Mouse (Mus musculus) cerebellum, adult 2 months (tissue): Measurements from ENCODE around the gene Snx8. TPM values are rescaled to one million over a fixed set of nuclear protein-coding genes. Genes with fewer than 3 reads are reported as not detected.

Experiments used
- DNase-seq, 2 experiments: peaks; one replicate each; pipeline ENCODE4 v3.0.0; 2021
- H3K27ac ChIP-seq: fragments of 200-500 bp; 2 replicates; pipeline ENCODE4 v1.5.1; 2012; ENCODE audit warnings: low read length, control low read depth, inconsistent platforms; ENCODE audit not compliant: insufficient read depth
- H3K27me3 ChIP-seq: fragments of 200-500 bp; 2 replicates; pipeline ENCODE4 v1.6.1; 2012; ENCODE audit warnings: inconsistent platforms, mild to moderate bottlenecking, low read length, moderate library complexity; ENCODE audit not compliant: control insufficient read depth, insufficient read depth
- H3K4me1 ChIP-seq: fragments of 200-500 bp; 2 replicates; pipeline ENCODE4 v1.6.1; 2011; ENCODE audit warnings: low read length; ENCODE audit not compliant: control insufficient read depth, insufficient read depth
- H3K4me3 ChIP-seq: fragments of 200-500 bp; replicated peaks from 2 replicates; pipeline ENCODE3; 2011; ENCODE audit warnings: mild to moderate bottlenecking, low read depth, low read length, control low read depth; ENCODE audit not compliant: insufficient read depth
- CTCF ChIP-seq: fragments of 200-500 bp; IDR thresholded peaks from 2 replicates; pipeline ENCODE4 v1.5.1; 2011; ENCODE audit warnings: low read depth, mild to moderate bottlenecking, control low read depth, low read length, moderate library complexity, borderline replicate concordance; ENCODE audit not compliant: insufficient read depth
- POLR2A ChIP-seq: fragments of 200-500 bp; IDR thresholded peaks from 2 replicates; pipeline ENCODE4 v1.6.1; 2011; ENCODE audit warnings: low read length, control low read depth, borderline replicate concordance; ENCODE audit not compliant: insufficient read depth
- WGBS: fragments of 180-500 bp; shearing (Covaris S2); methylation state at CpG from one replicate; pipeline ENCODE4 v1.1.7; 2018; 5-methylcytosine and 5-hydroxymethylcytosine counted together
- polyA plus RNA-seq: library from polyadenylated mRNA; depleted of rRNA; stranded (reverse); fragments of >200 nt; gene quantifications from 2 replicates; pipeline ENCODE4 v1.2.3, GENCODE M21; 2012; rRNA removed

Gene Snx8
- polyA plus RNA-seq, 1 experiment, result 15.4 TPM

DNA sequence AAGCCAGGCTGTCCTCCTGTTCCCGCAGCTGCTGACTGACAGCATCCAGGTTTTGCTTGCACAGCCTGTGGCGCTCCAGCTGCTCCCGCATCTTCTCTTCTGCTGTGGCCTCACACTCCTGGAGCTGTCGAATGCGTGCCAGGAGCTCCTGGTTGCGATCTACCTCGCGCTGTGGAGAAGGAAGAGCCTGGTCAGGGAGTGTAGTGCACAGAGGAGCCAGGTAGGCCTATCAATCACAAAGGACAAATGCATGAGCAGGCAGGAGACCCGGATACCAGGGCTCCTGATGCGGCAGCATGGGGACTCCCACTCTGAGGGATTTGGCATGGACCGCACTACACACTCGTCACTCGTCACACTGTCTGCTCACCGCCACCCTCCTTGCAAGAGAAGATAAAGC, 81.5 kb downstream of the Snx8 start:
- no peak overlapping the region for H3K27ac ChIP-seq
- TF ChIP-seq POLR2A (no peak), CTCF (no peak)
- no peaks in the 10 kb centered on the region for H3K27me3 ChIP-seq
- no peak for DNase-seq
- WGBS, result 79% methylated on average over 14 of the region's 14 CpGs
- H3K4me3 ChIP-seq, result no peak overlapping the region
- no peaks in the 10 kb centered on the region for H3K4me1 ChIP-seq

DNA sequence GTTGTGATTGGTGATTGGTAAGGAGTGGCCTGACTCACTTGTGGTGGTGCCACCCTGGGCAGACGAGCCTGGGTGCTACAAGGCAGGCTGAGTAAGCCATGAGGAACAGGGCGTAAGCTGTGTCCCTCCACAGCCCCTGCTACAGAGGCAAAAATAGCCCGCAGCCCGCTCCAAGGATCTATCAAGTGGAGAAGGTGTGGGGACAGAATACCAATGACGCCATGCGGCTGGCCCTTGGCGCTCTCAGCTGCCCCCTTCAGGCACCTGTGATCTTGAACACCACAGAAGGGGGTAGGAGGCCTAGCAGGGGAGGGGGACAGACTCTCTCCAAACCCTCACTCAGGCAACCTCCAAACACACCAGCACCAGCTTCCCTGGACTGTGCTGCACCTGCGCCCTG, 83.0 kb downstream of the Snx8 start:
- DNase-seq, result no peak
- WGBS, result 84% methylated on average over 8 of the region's 8 CpGs
- TF ChIP-seq CTCF, result no peak
- TF ChIP-seq POLR2A, result no peak

DNA sequence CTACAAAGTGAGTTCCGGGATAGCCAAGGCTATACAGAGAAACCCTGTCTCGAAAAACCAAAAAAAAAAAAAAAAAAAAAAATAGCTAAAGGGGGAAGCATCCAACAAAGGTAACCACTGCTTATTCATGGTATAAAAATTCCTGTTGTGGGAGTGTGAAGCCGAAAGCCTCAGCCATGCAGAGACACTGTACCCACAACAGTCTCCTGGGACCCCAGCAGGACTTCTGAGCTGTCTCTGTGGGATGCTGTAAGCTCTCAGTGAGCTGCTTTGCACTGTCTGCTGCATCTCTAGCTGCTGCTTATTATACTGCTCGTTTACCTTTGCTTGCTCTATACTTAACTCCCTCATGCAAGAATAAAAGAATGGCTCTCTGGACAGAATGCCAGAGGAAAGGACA, 90.8 kb downstream of the Snx8 start:
- H3K27ac ChIP-seq, result no peak overlapping the region
- no peaks in the 10 kb centered on the region for H3K27me3 ChIP-seq
- no peaks in the 10 kb centered on the region for H3K4me1 ChIP-seq
- DNase-seq, result no peak
- no peak overlapping the region for H3K4me3 ChIP-seq
- 77% methylated on average over 3 of the region's 4 CpGs for WGBS
- TF ChIP-seq CTCF, result no peak
- TF ChIP-seq POLR2A, result no peak

More for the DNA sequence above, 83.0 kb downstream of the Snx8 start:
- H3K4me3 ChIP-seq, result no peak overlapping the region
- H3K4me1 ChIP-seq, result no peaks in the 10 kb centered on the region
- H3K27ac ChIP-seq, result no peak overlapping the region
- H3K27me3 ChIP-seq, result no peaks in the 10 kb centered on the region

DNA sequence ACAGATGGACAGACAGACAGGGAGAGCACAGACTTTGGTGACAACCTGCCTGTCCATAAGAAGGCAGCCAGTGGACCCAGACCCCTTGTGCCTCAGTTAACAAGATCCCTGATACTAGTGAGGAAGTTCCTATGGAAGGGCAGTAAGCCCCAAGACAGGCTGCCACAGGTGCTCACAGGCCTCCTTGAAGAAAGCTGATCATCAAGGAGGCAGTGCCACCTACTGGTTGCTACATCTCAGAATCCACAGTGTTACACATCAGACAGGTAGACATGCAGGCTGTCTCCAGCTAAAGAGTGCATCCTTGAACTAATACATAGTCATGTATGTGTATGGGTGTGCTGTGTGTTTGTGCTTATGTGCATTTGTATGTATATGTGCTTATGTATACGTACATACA, 96.9 kb downstream of the Snx8 start:
- no peaks in the 10 kb centered on the region for H3K4me1 ChIP-seq
- WGBS, result 97% methylated on average over 1 of the region's 1 CpGs
- peak; percentile 38 to 44 for DNase-seq
- TF ChIP-seq POLR2A (no peak), CTCF (peak; percentile 76)
- H3K27ac ChIP-seq, result no peak overlapping the region
- no peak overlapping the region for H3K4me3 ChIP-seq
- H3K27me3 ChIP-seq, result no peaks in the 10 kb centered on the region

Other genes starting within 250 kb of the Snx8 start
- gene Mad1l1, start 67.7 kb downstream of the Snx8 start, polyA plus RNA-seq, result 25.3 and 25.5 TPM in 2 replicates
- gene Nudt1, start 67.6 kb downstream of the Snx8 start, polyA plus RNA-seq, result 10.0 and 11.5 TPM in 2 replicates
- gene Mrm2, start 57.4 kb downstream of the Snx8 start, polyA plus RNA-seq, result 14.2 and 17.7 TPM in 2 replicates
- 71.2 and 74.3 TPM in 2 replicates for gene Eif3b, start 30.1 kb upstream of the Snx8 start, polyA plus RNA-seq
- not detected in 2 replicates for gene Gm4869, start 56.4 kb upstream of the Snx8 start, polyA plus RNA-seq
- gene Chst12, start 116.3 kb upstream of the Snx8 start, polyA plus RNA-seq, result 20.9 and 22.5 TPM in 2 replicates
- 0.82 and 1.4 TPM in 2 replicates for gene Grifin, start 175.8 kb upstream of the Snx8 start, polyA plus RNA-seq
- gene Lfng, start 218.1 kb upstream of the Snx8 start, polyA plus RNA-seq, result 48.7 and 53.4 TPM in 2 replicates